Mouse (Mus musculus): Measurements from ENCODE around the gene Oas2. TPM values are rescaled to one million over a fixed set of nuclear protein-coding genes. Genes with fewer than 3 reads are reported as not detected.

Gene Oas2
- polyA plus RNA-seq, 1 experiment from 2014 or later: 0.10 TPM

- Histone ChIP-seq H3K27me3 (peaks cover 42% of the 10 kb centered on the region), H3K4me3 (replicated peaks) (no peak overlapping the region), H3K9me3 (no peaks in the 10 kb centered on the region), H3K27ac (no peak overlapping the region), H3K36me3 (replicated peaks) (no peaks in the 10 kb centered on the region), H3K4me1 (peaks cover 31% of the 10 kb centered on the region), H3K9ac (no peak overlapping the region), H3K4me2 (no peak overlapping the region)
- WGBS: 83% methylated on average over 3 of the region's 3 CpGs
- ATAC-seq (ENCODE audit: low FRiP score): no peak
These were observed 46.0 kb downstream of the Oas2 start for GRCm38 (mm10) chr5:120703660-120704059.

GRCm38 (mm10) chr5:120702969-120703368 is 46.7 kb downstream of the Oas2 start:
- H3K4me2 ChIP-seq: no peak overlapping the region
- no peak overlapping the region for H3K27ac ChIP-seq
- no peak for ATAC-seq (ENCODE audit: low FRiP score)
- no peak overlapping the region for H3K4me3 ChIP-seq (replicated peaks)
- no peak overlapping the region for H3K9ac ChIP-seq
- H3K36me3 ChIP-seq (replicated peaks): no peaks in the 10 kb centered on the region
- H3K27me3 ChIP-seq: peaks cover 43% of the 10 kb centered on the region
- WGBS: 77% methylated on average over 2 of the region's 2 CpGs
- H3K4me1 ChIP-seq: peaks cover 33% of the 10 kb centered on the region
- H3K9me3 ChIP-seq: no peaks in the 10 kb centered on the region

DNA sequence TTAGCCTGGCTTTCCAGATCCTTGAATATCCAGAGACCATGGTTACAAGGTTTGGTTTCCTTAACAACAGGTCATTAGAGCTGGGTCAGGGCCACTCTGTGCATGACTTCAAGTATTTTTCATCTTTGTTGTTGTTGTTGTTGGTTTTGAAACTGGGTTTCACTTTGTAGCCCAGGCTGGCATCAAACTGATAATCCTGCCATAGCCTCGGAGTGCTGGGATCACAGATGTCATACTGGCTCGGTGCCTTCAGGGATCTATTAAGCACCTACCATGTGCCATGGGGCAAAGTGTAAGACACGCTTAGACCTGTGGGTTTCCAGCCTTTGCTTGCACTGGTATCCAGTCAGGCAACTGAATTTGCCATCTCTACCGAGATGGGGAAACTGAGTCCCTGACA is 47.2 kb downstream of the Oas2 start:
- peaks cover 43% of the 10 kb centered on the region for H3K27me3 ChIP-seq
- no peak overlapping the region for H3K9ac ChIP-seq
- WGBS: 85% methylated on average over 4 of the region's 4 CpGs
- peaks cover 35% of the 10 kb centered on the region for H3K4me1 ChIP-seq
- no peaks in the 10 kb centered on the region for H3K36me3 ChIP-seq (replicated peaks)
- ATAC-seq (ENCODE audit: low FRiP score): no peak
- H3K4me2 ChIP-seq: no peak overlapping the region
- no peak overlapping the region for H3K27ac ChIP-seq
- no peak overlapping the region for H3K4me3 ChIP-seq (replicated peaks)
- no peaks in the 10 kb centered on the region for H3K9me3 ChIP-seq

DNA sequence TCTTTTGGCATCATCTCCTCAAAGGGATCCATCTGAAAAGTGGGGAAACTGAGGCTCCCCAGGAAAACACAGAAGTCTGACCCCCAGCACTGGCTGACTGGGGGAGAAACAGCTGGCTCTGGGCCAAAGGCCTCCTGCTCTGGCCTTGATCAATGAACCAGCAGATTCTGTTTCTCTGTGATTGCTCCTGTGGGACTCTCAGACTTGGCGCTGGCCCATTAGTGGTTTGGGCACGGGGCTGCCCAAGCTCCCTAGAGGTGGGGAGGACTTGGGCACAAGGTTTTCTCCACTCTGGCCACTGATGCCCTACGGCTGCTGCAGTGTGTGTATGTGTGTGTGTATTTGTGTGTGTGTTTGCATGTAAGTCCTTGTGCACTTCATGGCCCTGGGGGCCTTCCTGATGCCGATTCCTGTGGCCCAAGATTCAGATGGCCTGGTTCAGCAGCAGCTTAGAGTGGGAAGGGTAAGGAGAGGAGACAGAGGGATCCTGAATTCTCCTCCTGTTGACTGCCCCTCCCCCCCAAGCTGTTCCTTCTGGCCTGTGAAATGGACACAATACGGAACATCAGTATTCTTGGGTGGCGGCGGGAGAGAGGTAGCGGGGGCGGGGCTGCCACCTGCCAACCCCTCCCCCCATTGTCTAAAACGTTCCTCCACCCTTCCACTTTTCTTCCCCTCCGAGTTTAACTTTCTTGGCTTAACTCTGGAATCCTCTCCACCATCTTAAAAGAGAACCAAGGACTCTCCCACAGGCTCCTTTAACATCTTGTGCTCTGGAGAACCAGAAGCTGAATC is 48.5 kb downstream of the Oas2 start:
- 63% methylated on average over 11 of the region's 11 CpGs for WGBS
- H3K4me3 ChIP-seq (replicated peaks): no peak overlapping the region
- no peak overlapping the region for H3K27ac ChIP-seq
- H3K4me2 ChIP-seq: no peak overlapping the region
- H3K9ac ChIP-seq: no peak overlapping the region
- peaks cover 27% of the 10 kb centered on the region for H3K4me1 ChIP-seq
- no peaks in the 10 kb centered on the region for H3K36me3 ChIP-seq (replicated peaks)
- ATAC-seq (ENCODE audit: low FRiP score): no peak
- H3K27me3 ChIP-seq: peaks cover 52% of the 10 kb centered on the region
- no peaks in the 10 kb centered on the region for H3K9me3 ChIP-seq

DNA sequence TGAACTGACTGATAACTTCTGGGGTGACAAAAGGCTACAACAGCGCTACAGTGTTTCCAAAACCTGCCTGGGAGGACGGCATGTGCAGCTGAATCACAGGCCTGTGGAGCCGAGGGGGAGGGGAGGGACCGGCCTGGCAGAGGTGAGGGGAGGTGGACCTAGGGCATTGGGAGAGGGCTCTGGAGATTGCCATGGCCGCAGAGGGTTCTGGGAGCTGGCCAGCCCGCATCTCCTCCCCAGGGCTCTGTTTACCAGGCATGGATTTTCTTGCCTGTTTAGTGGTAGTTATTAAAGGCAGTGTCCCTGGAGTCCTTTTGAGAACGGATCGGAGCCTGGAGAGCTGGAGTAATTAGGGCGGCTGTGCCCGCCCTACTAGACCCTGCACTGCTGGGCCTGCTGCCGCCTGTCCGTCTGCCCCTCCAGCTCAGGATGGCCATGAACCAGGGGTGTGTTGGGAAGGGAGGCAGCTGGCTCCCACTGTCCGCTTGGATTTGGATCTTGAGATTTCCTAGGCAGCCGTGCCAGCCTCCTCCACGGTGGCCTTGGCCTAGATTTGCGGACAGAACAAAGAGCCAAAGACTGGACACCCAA is 50.8 kb downstream of the Oas2 start:
- Histone ChIP-seq H3K36me3 (replicated peaks) (peaks cover 1% of the 10 kb centered on the region; the same call in 1 of the 2 replicates), H3K9ac (no peak overlapping the region), H3K27ac (peak overlapping the region; percentile 53; the same call in 1 of the 2 replicates), H3K9me3 (no peaks in the 10 kb centered on the region), H3K4me3 (replicated peaks) (no peak overlapping the region), H3K27me3 (peaks cover 69% of the 10 kb centered on the region), H3K4me2 (no peak overlapping the region), H3K4me1 (peaks cover 28% of the 10 kb centered on the region)
- ATAC-seq (ENCODE audit: low FRiP score): no peak
- WGBS: 39% methylated on average over 16 of the region's 16 CpGs

DNA sequence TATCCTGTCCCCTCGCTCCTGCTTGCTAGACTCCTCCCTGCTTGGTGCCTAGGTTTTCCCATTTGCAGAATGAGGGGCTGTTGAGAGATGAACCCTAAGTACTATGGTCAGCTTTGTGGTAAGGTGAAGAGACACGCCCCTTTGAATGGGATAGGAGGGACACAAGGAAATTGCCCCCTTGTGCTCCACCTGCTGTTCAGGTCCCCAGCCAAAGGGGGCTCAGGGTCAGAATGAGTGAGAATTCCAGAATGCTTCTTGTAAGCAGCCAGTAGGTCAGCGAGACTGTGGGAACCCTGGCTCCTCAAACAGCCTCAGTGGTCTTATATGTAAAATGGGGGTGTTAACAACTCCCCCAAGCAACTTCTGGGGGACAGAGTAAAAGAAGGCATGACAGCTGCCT is 51.5 kb downstream of the Oas2 start:
- Histone ChIP-seq H3K9ac (no peak overlapping the region), H3K27ac (no peak overlapping the region), H3K27me3 (peaks cover 77% of the 10 kb centered on the region)

GRCm38 (mm10) chr5:120696865-120697264 is 52.8 kb downstream of the Oas2 start:
- Histone ChIP-seq H3K9ac (no peak overlapping the region), H3K27ac (no peak overlapping the region), H3K9me3 (no peaks in the 10 kb centered on the region), H3K27me3 (peaks cover 86% of the 10 kb centered on the region), H3K4me1 (peaks cover 28% of the 10 kb centered on the region), H3K4me2 (no peak overlapping the region), H3K4me3 (replicated peaks) (no peak overlapping the region), H3K36me3 (replicated peaks) (peaks cover 3% of the 10 kb centered on the region; the same call in 1 of the 2 replicates)
- 61% methylated on average over 4 of the region's 4 CpGs for WGBS
- ATAC-seq (ENCODE audit: low FRiP score): no peak

More for the DNA sequence above, 51.5 kb downstream of the Oas2 start:
- WGBS: 64% methylated on average over 3 of the region's 3 CpGs
- Histone ChIP-seq H3K36me3 (replicated peaks) (peaks cover 3% of the 10 kb centered on the region; the same call in 1 of the 2 replicates), H3K4me2 (no peak overlapping the region), H3K9me3 (no peaks in the 10 kb centered on the region), H3K4me3 (replicated peaks) (no peak overlapping the region), H3K4me1 (peaks cover 28% of the 10 kb centered on the region)
- ATAC-seq (ENCODE audit: low FRiP score): no peak

DNA sequence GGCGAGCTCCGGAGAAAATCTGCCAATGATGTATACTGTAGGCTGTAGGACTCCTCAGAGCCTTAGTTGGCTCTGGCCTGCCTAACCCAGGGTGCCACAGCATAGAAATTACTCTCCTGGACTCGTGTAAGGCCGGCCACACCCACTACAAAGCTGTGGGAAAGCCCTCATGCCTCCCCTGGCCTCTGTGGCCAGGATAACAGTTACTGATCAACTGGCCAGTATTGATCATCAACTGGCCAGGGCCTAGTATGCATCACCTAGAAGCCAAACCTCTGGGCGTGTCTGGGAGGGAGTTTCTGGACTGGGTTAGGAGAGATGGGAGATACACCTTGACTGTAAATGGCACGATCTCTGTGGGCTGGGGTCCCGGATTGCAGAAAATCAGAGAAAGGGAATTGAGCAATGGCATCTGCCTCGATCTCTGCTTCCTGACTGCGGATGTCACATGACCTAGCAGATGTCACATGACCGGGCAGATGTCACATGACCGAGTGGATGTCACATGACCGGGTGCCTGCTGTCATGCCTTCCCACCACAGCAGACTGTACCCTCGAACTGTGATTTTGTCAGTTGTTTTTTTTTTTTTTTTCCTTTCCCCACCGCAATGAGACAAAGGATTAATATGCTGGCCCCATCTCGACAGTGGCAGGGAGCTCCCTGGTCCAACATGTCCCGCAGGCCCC is 53.5 kb downstream of the Oas2 start:
- ATAC-seq (ENCODE audit: low FRiP score): no peak
- Histone ChIP-seq H3K9ac (no peak overlapping the region), H3K4me2 (no peak overlapping the region), H3K27ac (no peak overlapping the region), H3K9me3 (no peaks in the 10 kb centered on the region), H3K4me1 (peaks cover 28% of the 10 kb centered on the region), H3K27me3 (peaks cover 89% of the 10 kb centered on the region), H3K36me3 (replicated peaks) (peaks cover 3% of the 10 kb centered on the region; the same call in 1 of the 2 replicates), H3K4me3 (replicated peaks) (no peak overlapping the region)
- 79% methylated on average over 16 of the region's 16 CpGs for WGBS

- Histone ChIP-seq H3K27me3 (peaks cover 79% of the 10 kb centered on the region), H3K4me2 (peak overlapping the region; percentile 38), H3K27ac (no peak overlapping the region), H3K4me1 (peaks cover 28% of the 10 kb centered on the region), H3K4me3 (replicated peaks) (peak overlapping the region; percentile 19; the same call in 1 of the 2 replicates), H3K9me3 (no peaks in the 10 kb centered on the region), H3K9ac (no peak overlapping the region), H3K36me3 (replicated peaks) (peaks cover 3% of the 10 kb centered on the region; the same call in 1 of the 2 replicates)
- 2% methylated on average over 41 of the region's 41 CpGs for WGBS
- no peak for ATAC-seq (ENCODE audit: low FRiP score)
These were observed 55.0 kb downstream of the Oas2 start for GRCm38 (mm10) chr5:120694695-120695074.

DNA sequence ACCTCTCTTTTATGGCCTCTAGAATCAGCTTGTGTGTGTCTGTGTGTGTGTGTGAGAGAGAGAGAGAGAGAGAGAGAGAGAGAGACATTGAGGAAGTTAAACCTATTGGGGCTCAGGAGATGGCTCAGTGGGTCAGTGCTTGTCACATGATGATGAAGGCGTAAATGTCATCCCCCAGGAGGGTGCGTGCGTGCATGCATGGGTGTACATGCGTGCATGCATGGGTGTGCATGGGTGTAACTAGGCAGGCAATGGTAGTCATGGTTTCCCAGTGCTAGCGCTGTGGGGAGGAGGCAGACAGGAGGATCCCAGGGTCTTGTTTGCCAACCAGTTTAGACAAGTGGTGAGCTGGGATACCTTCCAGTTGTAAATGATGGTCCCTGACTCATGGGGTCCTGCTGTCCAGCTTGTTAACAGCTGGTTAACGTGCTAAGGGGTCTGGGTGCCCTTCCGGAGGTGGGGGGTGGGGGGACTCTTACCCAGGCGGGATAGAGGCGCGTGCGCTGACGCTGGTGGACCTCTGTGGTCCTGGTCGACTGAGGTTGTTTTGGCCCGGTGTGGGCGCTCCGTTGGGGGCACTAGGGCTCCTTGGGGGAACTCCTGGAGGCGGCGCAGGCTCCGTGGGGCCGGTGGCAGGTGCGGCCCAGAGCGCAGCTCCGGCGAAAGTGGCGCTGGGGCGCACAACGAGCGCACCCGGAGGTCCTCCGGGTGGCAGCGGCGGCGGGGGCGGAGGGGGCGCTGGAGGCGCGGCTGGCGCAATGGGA is 55.5 kb downstream of the Oas2 start:
- H3K27me3 ChIP-seq: peaks cover 74% of the 10 kb centered on the region
- H3K4me2 ChIP-seq: peak overlapping the region; percentile 38
- peaks cover 3% of the 10 kb centered on the region; the same call in 1 of the 2 replicates for H3K36me3 ChIP-seq (replicated peaks)
- no peaks in the 10 kb centered on the region for H3K9me3 ChIP-seq
- peaks cover 22% of the 10 kb centered on the region for H3K4me1 ChIP-seq
- no peak overlapping the region for H3K9ac ChIP-seq
- ATAC-seq (ENCODE audit: low FRiP score): no peak
- H3K4me3 ChIP-seq (replicated peaks): peak overlapping the region; percentile 19; the same call in 1 of the 2 replicates
- 13% methylated on average over 34 of the region's 38 CpGs for WGBS
- H3K27ac ChIP-seq: no peak overlapping the region

DNA sequence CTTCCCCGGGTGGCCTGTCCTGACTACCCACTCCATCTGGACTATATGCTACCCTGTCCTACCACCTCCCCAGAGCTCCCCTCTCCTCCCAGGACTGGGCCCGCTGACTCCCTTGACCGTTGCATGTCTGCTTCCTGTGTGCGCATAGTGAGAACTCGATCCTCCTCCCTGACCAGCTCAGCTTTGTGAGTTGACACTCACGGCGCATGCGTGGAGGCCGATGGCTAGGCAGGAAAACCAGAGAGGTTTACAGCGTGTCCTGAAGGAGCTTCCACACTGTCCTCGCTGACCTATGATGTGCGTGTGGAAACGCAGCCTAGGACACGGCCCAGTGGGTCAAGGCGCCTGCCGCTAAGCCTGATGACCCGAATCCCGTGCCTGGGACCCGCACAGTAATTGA is 57.6 kb downstream of the Oas2 start:
- ATAC-seq (ENCODE audit: low FRiP score): no peak
- peaks cover 3% of the 10 kb centered on the region; the same call in 1 of the 2 replicates for H3K36me3 ChIP-seq (replicated peaks)
- H3K4me2 ChIP-seq: no peak overlapping the region
- no peak overlapping the region for H3K4me3 ChIP-seq (replicated peaks)
- H3K9me3 ChIP-seq: no peaks in the 10 kb centered on the region
- H3K9ac ChIP-seq: no peak overlapping the region
- WGBS: 85% methylated on average over 19 of the region's 19 CpGs
- H3K4me1 ChIP-seq: peaks cover 11% of the 10 kb centered on the region
- H3K27me3 ChIP-seq: peaks cover 57% of the 10 kb centered on the region
- no peak overlapping the region for H3K27ac ChIP-seq

DNA sequence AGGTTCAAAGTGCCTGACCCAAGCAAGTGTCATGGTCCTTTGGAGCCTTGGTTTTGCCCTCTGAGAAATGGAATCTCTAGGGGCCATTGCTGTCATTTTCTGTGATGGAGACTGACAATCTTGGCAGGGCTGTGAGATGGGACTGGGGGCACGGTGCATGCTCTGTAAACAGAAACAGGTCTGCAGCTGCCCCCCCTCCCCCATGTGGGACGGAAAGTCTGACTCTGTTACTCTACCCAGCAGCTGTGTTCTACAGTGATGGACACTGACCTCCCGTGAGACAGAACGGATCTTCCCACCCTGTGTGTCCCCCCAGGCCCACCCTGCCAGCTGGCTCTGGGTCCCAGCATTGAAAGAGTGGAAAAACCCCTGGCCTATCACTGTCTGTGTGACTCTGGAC is 59.2 kb downstream of the Oas2 start:
- H3K27me3 ChIP-seq: peaks cover 54% of the 10 kb centered on the region
- no peak for ATAC-seq (ENCODE audit: low FRiP score)
- 73% methylated on average over 4 of the region's 4 CpGs for WGBS
- no peak overlapping the region for H3K27ac ChIP-seq
- H3K36me3 ChIP-seq (replicated peaks): peaks cover 3% of the 10 kb centered on the region; the same call in 1 of the 2 replicates
- H3K4me1 ChIP-seq: peaks cover 11% of the 10 kb centered on the region
- H3K4me3 ChIP-seq (replicated peaks): no peak overlapping the region
- H3K4me2 ChIP-seq: no peak overlapping the region
- H3K9ac ChIP-seq: no peak overlapping the region
- no peaks in the 10 kb centered on the region for H3K9me3 ChIP-seq

Measured in forebrain, embryonic 12.5 days (tissue).